Mouse (Mus musculus) liver, postnatal 0 days (tissue): Measurements from ENCODE around the gene Trp53bp1. TPM values are rescaled to one million over a fixed set of nuclear protein-coding genes. Genes with fewer than 3 reads are reported as not detected.

Experiments used
- ATAC-seq: fragments of 200-750 bp; cut with Nextera tagmentation; 2 replicates; pipeline ENCODE4 v1.8.0; 2017; ENCODE audit warnings: mild to moderate bottlenecking, moderate library complexity
- DNase-seq: peaks from one replicate; pipeline ENCODE4 v3.0.0-alpha.2; 2016
- H3K27ac ChIP-seq: fragments of 300-500 bp; sonication (generic); 2 replicates; pipeline ENCODE4 v1.5.1; 2014; ENCODE audit warnings: antibody characterized with exemption, moderate library complexity, mild to moderate bottlenecking, low read depth
- H3K27me3 ChIP-seq: fragments of 300-500 bp; sonication (generic); 2 replicates; pipeline ENCODE4 v1.6.1; 2014; ENCODE audit warnings: low read length, control low read depth, mixed read lengths; ENCODE audit not compliant: insufficient read depth
- H3K36me3 ChIP-seq: fragments of 300-500 bp; sonication (generic); replicated peaks from 2 replicates; pipeline ENCODE4 v1.6.1; 2014; ENCODE audit warnings: mild to moderate bottlenecking, control low read depth, low read length, moderate library complexity, mixed read lengths; ENCODE audit not compliant: insufficient read depth
- H3K4me1 ChIP-seq: fragments of 300-500 bp; sonication (generic); 2 replicates; pipeline ENCODE4 v1.6.1; 2014; ENCODE audit warnings: antibody characterized with exemption, mild to moderate bottlenecking, control low read depth; ENCODE audit not compliant: insufficient read depth
- H3K4me2 ChIP-seq: fragments of 300-500 bp; sonication (generic); 2 replicates; pipeline ENCODE4 v1.6.1; 2014; ENCODE audit warnings: low read depth, mild to moderate bottlenecking, low read length, moderate library complexity, mixed read lengths
- H3K4me3 ChIP-seq: fragments of 300-500 bp; sonication (generic); 2 replicates; pipeline ENCODE4 v1.5.1; 2014; ENCODE audit warnings: low read depth, low read length
- H3K9ac ChIP-seq: fragments of 300-500 bp; sonication (generic); replicated peaks from 2 replicates; pipeline ENCODE4 v1.6.1; 2014; ENCODE audit warnings: mild to moderate bottlenecking, moderate library complexity
- H3K9me3 ChIP-seq: fragments of 300-500 bp; sonication (generic); 2 replicates; pipeline ENCODE4 v1.6.1; 2016; ENCODE audit warnings: mild to moderate bottlenecking, control low read depth, low read length, mixed read lengths
- CTCF ChIP-seq: sonication (generic); IDR thresholded peaks from 2 replicates; pipeline ENCODE4 v1.5.1; 2016; ENCODE audit warnings: antibody characterized with exemption, low read depth
- EP300 ChIP-seq: IDR thresholded peaks from 2 replicates; pipeline ENCODE4 v1.6.1; 2016; ENCODE audit warnings: antibody characterized with exemption, low read depth, mild to moderate bottlenecking
- WGBS: fragments of 180-500 bp; shearing (Covaris S2); extraction: QIAGEN DNeasy Blood & Tissue Kit; methylation state at CpG from one replicate; pipeline ENCODE4 v1.1.7; 2014; ENCODE audit not compliant: insufficient replicate concordance; 5-methylcytosine and 5-hydroxymethylcytosine counted together
- polyA plus RNA-seq: library from polyadenylated mRNA; unstranded; fragments of >200 nt; fragmentation: Nextera tagmentation; extraction: Ambion mirVana; gene quantifications from 2 replicates; pipeline ENCODE4 v1.2.1, GENCODE M21; 2015

Trp53bp1 gene
- polyA plus RNA-seq, 1 experiment from 2014 or later: 5.7 TPM

GRCm38 (mm10) chr2:121170481-121170971 lies 100.7 kb downstream of the Trp53bp1 start, which contains the start of gene Tubgcp4:
Gene Tubgcp4, plus strand, starts transcription at chr2:121170654.
- DNase-seq (no peak), ATAC-seq (peak; percentile 39)
- H3K9ac ChIP-seq: peak within 1 kb of the TSS; percentile 92
- no peaks in the 10 kb centered on the region for H3K9me3 ChIP-seq
- no peaks in the 10 kb centered on the region for H3K27me3 ChIP-seq
- WGBS: under 1% methylated on average over 38 of the region's 38 CpGs
- H3K4me2 ChIP-seq: peak within 1 kb of the TSS; percentile 88
- peaks cover 27% of the 10 kb centered on the region for H3K36me3 ChIP-seq
- TF ChIP-seq EP300 (no peak), CTCF (no peak)
- H3K4me1 ChIP-seq: peaks cover 15% of the 10 kb centered on the region
- H3K4me3 ChIP-seq: peak within 1 kb of the TSS; percentile 97
- H3K27ac ChIP-seq: peak within 1 kb of the TSS; percentile 89

GRCm38 (mm10) chr2:121169902-121170301 lies 101.3 kb downstream of the Trp53bp1 start:
- TF ChIP-seq EP300 (no peak), CTCF (no peak)
- ATAC-seq (no peak), DNase-seq (peak; percentile 46)
- H3K4me3 ChIP-seq: peak overlapping the region; percentile 97
- H3K9ac ChIP-seq: peak overlapping the region; percentile 92
- WGBS: 5% methylated on average over 9 of the region's 9 CpGs
- no peaks in the 10 kb centered on the region for H3K27me3 ChIP-seq
- H3K36me3 ChIP-seq: peaks cover 25% of the 10 kb centered on the region
- H3K4me2 ChIP-seq: peak overlapping the region; percentile 88
- H3K4me1 ChIP-seq: peaks cover 15% of the 10 kb centered on the region
- H3K27ac ChIP-seq: peak overlapping the region; percentile 89
- H3K9me3 ChIP-seq: no peaks in the 10 kb centered on the region

GRCm38 (mm10) chr2:121169173-121169572 lies 102.0 kb downstream of the Trp53bp1 start:
- Histone ChIP-seq H3K27ac (peak overlapping the region; percentile 89; the same call in 1 of the 2 replicates), H3K4me2 (peak overlapping the region; percentile 88), H3K9me3 (no peaks in the 10 kb centered on the region), H3K4me1 (peaks cover 15% of the 10 kb centered on the region), H3K36me3 (peaks cover 23% of the 10 kb centered on the region), H3K4me3 (peak overlapping the region; percentile 97), H3K27me3 (no peaks in the 10 kb centered on the region), H3K9ac (peak overlapping the region; percentile 92)
- ATAC-seq (no peak), DNase-seq (no peak)
- TF ChIP-seq CTCF: no peak
- TF ChIP-seq EP300: no peak
- 49% methylated on average over 4 of the region's 4 CpGs for whole genome bisulfite sequencing

GRCm38 (mm10) chr2:121153100-121153499 lies 118.1 kb downstream of the Trp53bp1 start:
- no peak overlapping the region for H3K27ac ChIP-seq
- no peaks in the 10 kb centered on the region for H3K9me3 ChIP-seq
- TF ChIP-seq EP300 (no peak), CTCF (peak; percentile 54)
- no peaks in the 10 kb centered on the region for H3K4me1 ChIP-seq
- no peak overlapping the region for H3K4me2 ChIP-seq
- no peak overlapping the region for H3K9ac ChIP-seq
- DNase-seq: no peak
- H3K36me3 ChIP-seq: peaks cover 33% of the 10 kb centered on the region
- no peaks in the 10 kb centered on the region for H3K27me3 ChIP-seq
- ATAC-seq: no peak
- WGBS: 84% methylated on average over 3 of the region's 3 CpGs
- no peak overlapping the region for H3K4me3 ChIP-seq

- no peak overlapping the region for H3K4me2 ChIP-seq
- DNase-seq (no peak), ATAC-seq (no peak)
- no peak overlapping the region for H3K4me3 ChIP-seq
- TF ChIP-seq CTCF: no peak
- no peak for TF ChIP-seq EP300
- peaks cover 37% of the 10 kb centered on the region for H3K36me3 ChIP-seq
- H3K9ac ChIP-seq: no peak overlapping the region
- H3K4me1 ChIP-seq: no peaks in the 10 kb centered on the region
- H3K27me3 ChIP-seq: no peaks in the 10 kb centered on the region
- H3K27ac ChIP-seq: no peak overlapping the region
- 64% methylated on average over 5 of the region's 5 CpGs for WGBS
- H3K9me3 ChIP-seq: no peaks in the 10 kb centered on the region
Observed at GRCm38 (mm10) chr2:121149679-121150078, 121.5 kb downstream of the Trp53bp1 start.

Other genes with a start within 250 kb of the Trp53bp1 start
- 49.1 and 54.9 TPM in 2 replicates for gene Epb42, start 234.3 kb downstream of the Trp53bp1 start, polyA plus RNA-seq
- gene Tgm5, start 185.6 kb downstream of the Trp53bp1 start, polyA plus RNA-seq: not detected in 2 replicates
- gene Tgm7, start 161.6 kb downstream of the Trp53bp1 start, polyA plus RNA-seq: not detected in 2 replicates
- 5.5 and 7.3 TPM in 2 replicates for gene Adal, start 131.0 kb downstream of the Trp53bp1 start, polyA plus RNA-seq
- 10.0 and 10.2 TPM in 2 replicates for gene Lcmt2, start 130.8 kb downstream of the Trp53bp1 start, polyA plus RNA-seq
- gene Tubgcp4, start 100.8 kb downstream of the Trp53bp1 start, polyA plus RNA-seq: 8.1 and 9.7 TPM in 2 replicates
- 3.9 and 4.4 TPM in 2 replicates for gene Zscan29, start 100.3 kb downstream of the Trp53bp1 start, polyA plus RNA-seq
- 0.02 and 0.04 TPM in 2 replicates for gene Map1a, start 18.2 kb upstream of the Trp53bp1 start, polyA plus RNA-seq
- 2.3 and 3.5 TPM in 2 replicates for gene Ppip5k1, start 84.0 kb upstream of the Trp53bp1 start, polyA plus RNA-seq
- 0.54 and 0.68 TPM in 2 replicates for gene Ckmt1, start 86.3 kb upstream of the Trp53bp1 start, polyA plus RNA-seq
- gene Strc, start 115.8 kb upstream of the Trp53bp1 start, polyA plus RNA-seq: not detected in 2 replicates
- 231 and 233 TPM in 2 replicates for gene Pdia3, start 142.4 kb upstream of the Trp53bp1 start, polyA plus RNA-seq
- 1.5 TPM in 2 replicates for gene Catsper2, start 142.4 kb upstream of the Trp53bp1 start, polyA plus RNA-seq
- 1.9 and 2.1 TPM in 2 replicates for gene Ell3, start 172.9 kb upstream of the Trp53bp1 start, polyA plus RNA-seq
- 264 and 266 TPM in 2 replicates for gene Serf2, start 177.8 kb upstream of the Trp53bp1 start, polyA plus RNA-seq
- 54.3 and 56.0 TPM in 2 replicates for gene Hypk, start 181.9 kb upstream of the Trp53bp1 start, polyA plus RNA-seq
- not detected in 2 replicates for gene Serinc4, start 185.4 kb upstream of the Trp53bp1 start, polyA plus RNA-seq
- gene Mfap1b, start 202.7 kb upstream of the Trp53bp1 start, polyA plus RNA-seq: 13.2 and 13.9 TPM in 2 replicates
- 7.8 and 8.2 TPM in 2 replicates for gene Mfap1a, start 235.3 kb upstream of the Trp53bp1 start, polyA plus RNA-seq
- 4.2 and 5.0 TPM in 2 replicates for gene Wdr76, start 235.3 kb upstream of the Trp53bp1 start, polyA plus RNA-seq